Mouse (Mus musculus) heart, postnatal 25 days (tissue): Measurements from ENCODE around the gene Sox15. TPM values are rescaled to one million over a fixed set of nuclear protein-coding genes. Genes with fewer than 3 reads are reported as not detected.
"Not testable (repeated sequence)": the region's sequence is repeated elsewhere in the genome, so short reads cannot be mapped to it uniquely, and the experiment has no call there.

Source experiments
- DNase-seq: peaks from one replicate; pipeline ENCODE4 v3.0.0; 2022; ENCODE audit warnings: low spot score
- intact Hi-C: fragments of 180-260 bp; cut with DNase I; formaldehyde crosslinking; loops from one replicate; pipeline ENCODE4 v1.15.1; 2025
- microRNA-seq: library from miRNA; unstranded; fragments of <30 nt; microRNA quantifications from one replicate; pipeline ENCODE4 v1.2.0, GENCODE M21; 2022
- total RNA-seq, 2 experiments: library from RNA; stranded (reverse); gene quantifications; 2 replicates each; pipeline ENCODE4 v1.2.3; 2021

Sox15 gene
- total RNA-seq, 2 experiments from 2014 or later = not detected

- intact Hi-C loops = no loop called here
- no peak for DNase-seq
Measured at GRCm38 (mm10) chr11:69692863-69693262, 37.7 kb downstream of the Sox15 start.

DNA sequence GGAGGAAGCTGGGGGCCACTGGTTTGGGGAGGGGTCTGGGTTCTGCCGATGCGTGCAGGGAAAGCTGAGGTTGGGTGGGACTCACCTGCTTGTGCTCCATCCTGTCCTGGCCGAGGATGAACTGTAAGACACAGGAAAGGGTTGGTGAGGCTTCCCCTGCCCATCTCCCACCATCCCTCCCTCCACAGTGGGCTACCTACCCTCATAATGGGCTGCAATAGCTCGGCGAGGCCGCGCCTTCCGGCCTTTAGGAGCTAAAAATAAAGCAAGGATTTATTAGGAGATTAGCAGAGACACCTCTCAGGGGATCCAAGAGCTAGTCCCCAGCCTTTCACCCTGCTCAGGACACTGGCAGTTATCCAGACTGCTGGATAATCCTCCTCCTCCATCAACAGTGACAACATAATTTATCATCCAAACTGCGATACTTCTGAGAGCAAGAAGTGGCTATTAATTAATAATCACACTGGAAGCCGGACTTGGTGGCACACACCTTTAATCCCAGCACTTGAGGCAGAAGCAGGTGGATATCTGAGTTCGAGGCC, 38.4 kb downstream of the Sox15 start:
- intact Hi-C loops = no loop called here
- DNase-seq = no peak

DNA sequence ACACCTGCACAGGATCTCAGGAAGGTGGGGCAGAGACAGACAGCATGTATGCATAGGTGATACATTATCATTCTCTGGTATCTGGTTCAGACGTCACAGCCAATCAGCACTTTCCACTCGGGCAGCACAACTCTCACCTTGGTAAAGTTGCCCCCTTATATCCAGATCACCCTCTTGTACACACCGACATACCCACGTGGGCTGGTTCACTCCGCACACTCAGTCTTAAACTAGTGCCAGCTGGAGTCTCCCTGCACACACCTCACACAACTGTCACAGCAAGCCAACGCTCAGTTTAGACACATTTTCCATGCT, 39.9 kb downstream of the Sox15 start:
- DNase-seq = no peak
- intact Hi-C loops = loop anchor here (5.0 kb wide), 1 partner anchor 102 kb away; the partner anchor contains the start of gene Chrnb1

DNA sequence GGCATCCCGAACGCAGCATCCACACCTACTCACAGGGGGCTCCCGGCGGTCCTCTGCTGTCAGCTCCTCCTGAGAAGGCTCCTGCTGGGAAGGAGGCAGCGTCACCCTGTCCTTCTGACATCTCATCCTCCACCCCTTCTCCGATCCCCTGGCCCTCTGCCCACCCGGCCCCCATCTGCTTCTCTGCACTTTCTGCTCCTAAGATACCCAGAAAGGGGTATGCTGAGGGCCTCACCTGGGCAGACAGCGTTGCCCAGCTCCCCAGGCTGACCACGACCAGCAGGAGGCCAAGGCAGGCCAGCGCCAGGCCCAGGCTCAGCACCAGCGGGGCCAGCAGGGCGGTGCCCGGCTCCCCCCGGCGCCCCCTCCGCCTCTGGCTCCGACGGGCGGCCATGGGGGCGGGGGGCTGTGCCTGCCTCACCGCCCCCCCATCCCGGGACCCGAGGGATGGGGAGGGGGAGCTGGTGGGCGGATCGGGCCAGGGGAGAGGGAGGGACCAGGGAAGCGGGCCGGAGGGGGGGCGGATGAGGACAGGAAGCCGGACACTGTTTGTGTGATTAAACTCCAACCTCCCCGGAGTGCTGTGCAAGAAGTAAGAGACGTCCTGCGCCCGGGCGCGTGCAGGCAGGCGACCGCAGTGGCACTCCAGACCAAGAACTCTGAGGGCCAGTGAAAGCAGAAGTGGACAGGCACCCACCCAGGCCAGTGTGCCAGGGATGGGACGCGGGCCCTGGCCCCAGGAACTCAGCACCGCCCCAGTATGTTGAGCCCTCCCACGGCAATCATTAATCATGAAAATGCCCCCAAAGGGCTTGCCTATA, 40.5 kb downstream of the Sox15 start, which contains the start of the genes Tnfsf12 and Tnfsfm13:
Tnfsf12 (minus strand) TSS at position 489 of the 821 bp plus-strand sequence.
Tnfsfm13 (minus strand) TSS at position 738 of the 821 bp plus-strand sequence.
- intact Hi-C loops = loop anchor here (5.0 kb wide), 1 partner anchor 102 kb away; the partner anchor contains the start of gene Chrnb1
- peak; percentile 85 for DNase-seq

DNA sequence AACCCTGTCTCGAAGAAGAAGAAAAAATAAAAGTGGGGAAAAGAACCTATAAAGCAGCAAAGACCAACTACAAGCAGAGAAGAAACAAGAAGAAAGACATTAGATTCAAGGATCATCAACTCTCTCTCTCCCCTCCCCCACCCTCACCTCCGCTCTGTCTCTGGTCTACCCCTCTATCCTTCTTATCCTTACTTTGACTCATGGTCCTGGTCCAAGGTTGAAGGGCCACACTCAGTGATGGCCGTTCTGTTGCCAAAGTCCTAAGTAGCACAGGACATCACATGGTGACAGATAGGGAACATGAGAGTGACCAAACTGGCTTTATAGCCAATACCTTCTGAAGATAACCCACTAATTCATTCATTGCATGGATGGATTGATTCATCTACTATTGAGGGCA, 42.3 kb downstream of the Sox15 start:
- DNase-seq = no peak
- intact Hi-C loops = loop anchor here (5.0 kb wide), 1 partner anchor 100 kb away; the partner anchor contains the start of gene Chrnb1

DNA sequence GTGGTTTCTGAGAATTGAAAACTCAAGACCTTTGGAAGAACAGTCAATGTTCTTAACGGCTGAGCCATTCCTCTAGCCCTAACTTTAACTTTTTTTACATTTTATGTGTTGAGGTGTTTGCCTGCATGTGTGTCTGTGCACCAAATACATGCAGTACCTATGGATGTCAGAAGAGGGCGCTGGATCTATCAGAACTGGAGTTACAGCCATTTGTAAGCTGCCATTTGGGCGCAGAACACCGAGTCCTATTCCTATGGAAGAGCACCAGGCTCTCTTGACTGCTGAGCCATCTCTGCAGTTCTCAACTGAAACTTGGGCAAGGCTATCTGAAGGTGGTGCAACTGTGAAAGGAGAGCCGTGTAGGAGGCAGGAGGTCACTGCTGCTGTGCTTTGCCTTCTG, 43.5 kb downstream of the Sox15 start:
- DNase-seq = no peak
- intact Hi-C loops = loop anchor here (5.0 kb wide), 1 partner anchor 99 kb away; the partner anchor contains the start of gene Chrnb1

- no peak for DNase-seq
- intact Hi-C loops = loop anchor here (5.0 kb wide), 1 partner anchor 98 kb away; the partner anchor contains the start of gene Chrnb1
Measured at GRCm38 (mm10) chr11:69699595-69699994, 44.5 kb downstream of the Sox15 start.

DNA sequence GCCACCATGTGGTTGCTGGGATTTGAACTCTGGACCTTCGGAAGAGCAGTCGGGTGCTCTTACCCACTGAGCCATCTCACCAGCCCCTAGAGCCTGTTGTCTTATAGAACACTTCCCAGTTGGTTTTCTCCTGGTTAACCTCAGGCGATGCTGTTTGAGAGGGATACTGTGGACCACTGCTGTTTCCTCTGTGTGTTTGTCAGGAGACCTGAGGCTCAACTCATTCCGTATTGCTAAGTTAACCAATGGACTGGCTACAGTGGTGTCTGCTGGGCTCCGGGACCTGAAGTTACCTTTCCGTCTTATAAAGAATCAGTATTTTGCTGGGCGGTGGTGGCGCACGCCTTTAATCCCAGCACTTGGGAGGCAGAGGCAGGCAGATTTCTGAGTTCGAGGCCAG, 47.8 kb downstream of the Sox15 start:
- intact Hi-C loops, DNase-seq: not testable (repeated sequence)

DNA sequence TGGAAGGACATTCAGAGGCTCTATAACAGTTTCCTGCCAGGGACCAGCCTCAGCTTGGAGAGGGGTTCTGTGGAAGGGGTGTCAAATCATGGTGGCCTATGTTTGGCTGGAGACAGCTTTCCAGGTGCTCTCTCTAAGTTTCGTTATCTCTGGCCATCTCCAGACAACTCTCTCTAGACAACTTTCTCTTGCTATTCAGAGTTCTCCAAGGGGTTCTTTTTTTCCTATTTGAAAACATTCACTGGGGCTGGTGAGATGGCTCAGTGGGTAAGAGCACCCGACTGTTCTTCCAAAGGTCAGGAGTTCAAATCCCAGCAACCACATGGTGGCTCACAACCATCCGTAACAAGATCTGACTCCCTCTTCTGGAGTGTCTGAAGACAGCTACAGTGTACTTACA, 48.3 kb downstream of the Sox15 start:
- DNase-seq, intact Hi-C loops: not testable (repeated sequence)

DNA sequence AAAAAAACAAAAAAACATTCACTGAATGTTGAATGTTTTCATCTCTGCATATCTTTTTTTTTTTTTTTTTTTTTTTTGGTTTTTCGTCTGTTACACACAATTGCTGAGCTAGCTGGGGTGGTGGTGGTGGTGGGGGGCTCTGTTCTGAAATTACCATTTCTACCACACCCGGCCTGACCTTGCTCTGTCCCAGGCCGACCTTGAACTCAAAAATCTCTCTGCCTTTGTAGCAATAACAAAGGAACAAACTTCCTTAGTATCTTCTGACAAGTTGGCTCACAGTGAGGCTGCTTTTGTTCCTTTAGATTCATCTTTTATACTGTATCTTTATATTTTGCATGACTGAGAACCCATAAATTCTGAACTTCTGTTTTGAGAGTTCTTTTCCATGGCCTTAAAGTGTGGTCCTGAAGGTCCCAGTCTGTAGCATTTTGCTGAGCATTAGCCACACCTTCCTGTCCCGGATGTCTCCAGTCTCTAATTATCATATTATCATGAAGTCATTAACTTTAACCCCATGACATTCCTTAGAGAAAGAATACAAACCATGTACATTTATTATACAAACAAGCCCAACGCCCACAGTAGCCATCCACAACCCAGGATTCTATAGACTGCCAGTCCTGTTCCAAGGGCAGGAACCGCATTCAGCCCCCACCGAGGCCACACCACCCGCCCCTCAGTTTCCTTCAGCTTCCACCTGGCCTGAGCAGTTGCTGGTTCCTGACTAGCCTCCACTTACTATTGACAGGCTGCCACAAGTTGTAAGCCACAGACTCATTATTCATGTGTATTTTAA, 48.9 kb downstream of the Sox15 start:
- intact Hi-C loops = no loop called here
- DNase-seq = no peak

DNA sequence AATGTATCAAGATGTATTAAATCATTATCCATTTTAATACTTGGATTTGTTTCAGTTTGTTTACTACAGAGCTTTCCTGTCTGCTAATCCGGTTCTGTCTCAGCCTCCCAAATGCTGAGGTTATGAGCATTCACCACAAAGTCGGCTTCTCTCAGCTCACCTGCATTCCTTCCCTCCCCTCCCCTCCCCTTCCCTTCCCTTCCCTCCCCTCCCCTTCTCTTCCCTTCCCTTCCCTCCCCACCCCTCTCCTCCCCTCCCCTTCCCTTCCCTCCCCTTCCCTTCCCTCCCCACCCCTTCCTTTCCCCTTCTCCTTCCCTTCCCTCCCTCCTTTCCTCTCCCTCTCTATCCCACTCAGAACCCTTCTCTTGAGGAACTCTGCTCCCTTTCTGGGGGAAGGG, 49.5 kb downstream of the Sox15 start:
- intact Hi-C loops = no loop called here
- no peak for DNase-seq

Small RNA genes lying within 50 kb of the gene (microRNA-seq; reads per million reads assigned to microRNA genes)
- 6.9 reads per million, percentile 19 among the genes with 10 or more reads in this experiment for gene Mir1934
- not detected for gene Mir467f

Other genes starting within 250 kb of the Sox15 start
- 10 to 100 TPM; 25.6 to 30.3 TPM for gene Kdm6b, start 241.6 kb upstream of the Sox15 start, total RNA-seq
- gene Dnah2, start 106.2 kb upstream of the Sox15 start, total RNA-seq = under 1 TPM; 0.17 to 0.39 TPM
- 10 to 100 TPM; 64.1 to 71.6 TPM for gene Efnb3, start 95.1 kb upstream of the Sox15 start, total RNA-seq
- gene Wrap53, start 75.1 kb upstream of the Sox15 start, total RNA-seq = 1 to 10 TPM; 4.6 to 6.1 TPM
- 10 to 100 TPM; 16.9 to 17.9 TPM for gene Trp53, start 75.0 kb upstream of the Sox15 start, total RNA-seq
- gene Atp1b2, start 49.4 kb upstream of the Sox15 start, total RNA-seq = 10 to 100 TPM; 18.0 to 25.8 TPM
- gene Shbg, start 37.4 kb upstream of the Sox15 start, total RNA-seq = not detected
- 1 to 10 TPM; 2.3 to 2.5 TPM for gene Sat2, start 33.3 kb upstream of the Sox15 start, total RNA-seq
- gene Fxr2, start 22.3 kb upstream of the Sox15 start, total RNA-seq = 10 to 100 TPM; 81.8 to 84.9 TPM
- gene Mpdu1, start 7.3 kb downstream of the Sox15 start, total RNA-seq = 10 to 100 TPM; 15.2 to 16.5 TPM
- gene Cd68, start 10.8 kb downstream of the Sox15 start, total RNA-seq = 1 to 10 TPM; 7.1 to 7.7 TPM
- gene Eif4a1, start 17.1 kb downstream of the Sox15 start, total RNA-seq = 100 to 1,000 TPM; 201 to 206 TPM
- gene Senp3, start 26.8 kb downstream of the Sox15 start, total RNA-seq = 10 to 100 TPM; 31.7 to 33.5 TPM
- gene Tnfsf13, start 30.5 kb downstream of the Sox15 start, total RNA-seq = 1 to 10 TPM; 1.6 to 2.1 TPM
- 10 to 100 TPM; 14.5 to 16.4 TPM for gene Tnfsf12, start 40.5 kb downstream of the Sox15 start, total RNA-seq
- gene Tnfsfm13, start 40.8 kb downstream of the Sox15 start, total RNA-seq = 1 to 10 TPM; 3.2 to 4.5 TPM
- 10 to 100 TPM; 28.6 to 30.4 TPM for gene Polr2a, start 103.3 kb downstream of the Sox15 start, total RNA-seq
- gene Slc35g3, start 106.7 kb downstream of the Sox15 start, total RNA-seq = not detected
- 10 to 100 TPM; 33.3 to 39.6 TPM for gene Zbtb4, start 110.6 kb downstream of the Sox15 start, total RNA-seq
- 1 to 10 TPM; 4.8 to 5.0 TPM for gene Chrnb1, start 140.6 kb downstream of the Sox15 start, total RNA-seq
- gene Fgf11, start 146.5 kb downstream of the Sox15 start, total RNA-seq = 1 to 10 TPM; 2.2 to 2.4 TPM
- under 1 TPM; 0.26 to 0.45 TPM for gene Tmem102, start 150.3 kb downstream of the Sox15 start, total RNA-seq
- not detected for gene Gm39566, start 160.0 kb downstream of the Sox15 start, total RNA-seq
- gene Spem2, start 163.2 kb downstream of the Sox15 start, total RNA-seq = not detected
- gene Spem1, start 166.9 kb downstream of the Sox15 start, total RNA-seq = not detected
- 1 to 10 TPM; 4.4 to 5.4 TPM for gene Nlgn2, start 182.5 kb downstream of the Sox15 start, total RNA-seq
- gene Tmem256, start 183.2 kb downstream of the Sox15 start, total RNA-seq = 100 to 1,000 TPM; 186 to 199 TPM
- 10 to 100 TPM; 24.4 to 24.9 TPM for gene Plscr3, start 191.1 kb downstream of the Sox15 start, total RNA-seq
- gene Tnk1, start 203.4 kb downstream of the Sox15 start, total RNA-seq = under 1 TPM in 1 of 2 experiments, not detected in 1; 0.14 TPM
- gene Tmem95, start 222.7 kb downstream of the Sox15 start, total RNA-seq = not detected
- 1 to 10 TPM; 2.5 to 3.5 TPM for gene Kctd11, start 226.1 kb downstream of the Sox15 start, total RNA-seq
- gene Acap1, start 240.2 kb downstream of the Sox15 start, total RNA-seq = 1 to 10 TPM in 1 of 2 experiments, under 1 TPM in 1; 0.88 to 1.1 TPM
- gene 2810408A11Rik, start 245.7 kb downstream of the Sox15 start, total RNA-seq = under 1 TPM; 0.17 to 0.23 TPM
- gene Neurl4, start 245.8 kb downstream of the Sox15 start, total RNA-seq = 10 to 100 TPM; 44.9 to 46.0 TPM